Mouse (Mus musculus) adrenal gland, adult 2 months (tissue): Measurements from ENCODE around the gene Cers5. TPM values are rescaled to one million over a fixed set of nuclear protein-coding genes. Genes with fewer than 3 reads are reported as not detected.
"Not testable (repeated sequence)": the region's sequence is repeated elsewhere in the genome, so short reads cannot be mapped to it uniquely, and the experiment has no call there.

Source experiments
- DNase-seq: peaks from one replicate; pipeline ENCODE4 v3.0.0; 2021
- polyA plus RNA-seq: library from polyadenylated mRNA; depleted of rRNA; stranded (reverse); fragments of >200 nt; gene quantifications from 2 replicates; pipeline ENCODE4 v1.2.3, GENCODE M21; 2012
- total RNA-seq, 2 experiments: library from RNA; stranded (reverse); gene quantifications; 2 replicates each; pipeline ENCODE4 v1.2.3; 2021

Cers5 gene
- total and polyA plus RNA-seq, 3 experiments: 32.6 to 54.6 (median 46.4) TPM

DNA sequence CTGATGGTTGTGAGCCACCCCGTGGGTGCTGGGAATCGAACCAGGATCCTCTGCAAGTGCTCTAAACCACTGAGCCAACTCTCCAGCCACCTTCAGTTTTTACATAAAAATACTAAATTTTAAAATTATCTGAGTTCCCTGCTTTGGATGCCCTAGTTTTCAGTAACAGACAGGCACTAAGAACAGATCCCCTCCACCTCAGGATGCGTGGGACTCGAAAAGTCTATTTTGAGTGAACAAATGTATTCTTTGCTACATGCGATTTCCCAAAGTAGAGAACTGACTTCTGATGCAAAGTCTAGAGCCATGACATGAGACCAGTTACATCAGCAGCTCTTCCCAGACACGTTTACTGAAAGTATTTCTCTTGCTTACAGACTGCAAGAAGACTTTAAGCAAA, 17.8 kb upstream of the Cers5 start:
- DNase-seq: no peak

DNA sequence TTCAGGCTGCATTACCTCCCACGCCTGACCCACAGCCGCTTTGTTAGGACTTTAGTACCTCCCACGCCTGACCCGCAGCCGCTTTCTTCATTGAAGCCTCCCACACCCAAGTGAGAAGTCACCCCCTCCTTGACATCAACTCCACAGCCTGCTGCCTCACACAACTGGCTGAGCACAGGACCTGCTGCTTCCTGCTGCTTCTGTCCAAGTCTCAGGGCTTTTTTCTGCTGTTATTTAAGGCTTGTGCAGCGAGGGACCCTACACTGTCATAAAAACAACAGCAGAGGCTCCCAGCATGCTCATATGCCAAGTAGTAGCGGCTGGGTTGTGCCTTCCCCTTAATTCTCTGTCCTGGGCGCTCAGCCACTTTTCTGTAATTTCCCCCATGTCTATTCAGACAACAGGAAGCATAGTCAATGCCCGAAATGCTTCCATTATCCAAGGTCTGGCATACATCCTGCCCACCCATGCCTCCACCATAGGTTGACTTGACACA, 15.0 kb upstream of the Cers5 start:
- no peak for DNase-seq

DNA sequence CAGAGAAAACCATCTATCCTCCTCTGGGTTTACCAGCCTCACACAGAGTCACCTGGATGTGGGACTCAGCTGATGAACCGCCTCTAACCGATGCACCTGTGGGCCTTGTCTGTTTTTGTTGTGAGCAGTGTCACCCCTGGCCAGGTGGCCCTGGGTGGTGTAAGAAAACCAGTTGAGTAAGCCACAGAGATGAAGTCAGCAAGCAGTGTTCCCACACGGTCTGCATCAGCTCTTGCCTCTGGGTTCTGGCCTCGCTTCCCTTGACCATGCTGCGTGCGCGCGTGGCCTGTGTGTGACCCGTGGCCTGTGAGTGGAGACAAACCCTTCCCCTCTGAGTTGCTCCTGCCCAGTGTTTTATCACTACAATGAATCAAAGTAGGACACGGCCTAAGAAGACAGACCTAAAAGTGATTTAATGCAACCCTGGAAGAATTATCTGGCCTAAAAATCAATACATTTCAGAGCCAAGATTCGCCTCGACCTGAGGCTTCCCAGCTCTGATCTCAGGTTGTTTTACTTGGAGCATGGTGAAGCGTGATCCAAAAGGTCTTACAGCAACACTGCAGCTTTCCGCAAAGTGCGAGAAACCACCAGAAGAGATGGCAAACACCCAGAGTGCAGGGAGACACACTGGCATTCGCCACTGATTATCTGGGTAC, 6.1 kb upstream of the Cers5 start:
- no peak for DNase-seq

DNA sequence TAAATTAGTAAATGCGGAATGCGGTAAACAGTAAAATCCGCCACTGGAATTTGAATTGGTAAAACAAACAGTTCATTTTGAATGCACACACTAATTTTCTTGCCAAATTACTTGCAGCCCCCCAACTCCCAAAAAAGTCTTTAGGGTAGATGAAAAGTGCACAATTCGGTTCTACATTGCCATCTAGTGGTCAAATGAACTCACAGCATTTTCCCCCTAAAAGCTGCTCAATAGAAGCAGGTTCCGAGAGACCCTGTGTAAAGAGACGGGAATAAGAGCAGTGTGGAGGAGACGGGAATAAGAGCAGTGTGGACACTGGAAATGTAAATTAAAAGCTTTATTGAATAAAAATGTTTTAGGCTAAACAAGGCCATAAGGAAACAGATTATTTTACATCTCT, 5.5 kb upstream of the Cers5 start:
- DNase-seq: no peak

DNA sequence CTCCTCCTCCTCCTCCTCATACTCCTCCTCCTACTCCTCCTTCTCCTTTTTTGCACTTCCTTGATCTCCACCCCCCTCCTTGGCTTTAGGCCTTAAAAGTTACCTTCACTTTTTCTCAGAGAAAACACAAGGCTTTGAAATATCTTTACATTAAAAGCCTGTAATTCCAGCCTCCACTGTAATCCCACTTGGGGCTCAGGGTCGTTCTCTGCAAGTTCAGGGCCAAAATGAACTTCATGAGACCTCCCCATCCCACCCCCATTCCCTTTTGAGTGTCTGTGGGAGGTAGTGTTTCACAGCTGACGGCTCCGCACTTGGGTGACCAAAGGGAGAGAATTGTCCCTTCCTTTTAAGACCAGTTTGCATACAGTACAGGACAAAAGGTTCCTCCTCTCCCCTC, 240 bp upstream of the Cers5 start:
- DNase-seq: no peak

DNA sequence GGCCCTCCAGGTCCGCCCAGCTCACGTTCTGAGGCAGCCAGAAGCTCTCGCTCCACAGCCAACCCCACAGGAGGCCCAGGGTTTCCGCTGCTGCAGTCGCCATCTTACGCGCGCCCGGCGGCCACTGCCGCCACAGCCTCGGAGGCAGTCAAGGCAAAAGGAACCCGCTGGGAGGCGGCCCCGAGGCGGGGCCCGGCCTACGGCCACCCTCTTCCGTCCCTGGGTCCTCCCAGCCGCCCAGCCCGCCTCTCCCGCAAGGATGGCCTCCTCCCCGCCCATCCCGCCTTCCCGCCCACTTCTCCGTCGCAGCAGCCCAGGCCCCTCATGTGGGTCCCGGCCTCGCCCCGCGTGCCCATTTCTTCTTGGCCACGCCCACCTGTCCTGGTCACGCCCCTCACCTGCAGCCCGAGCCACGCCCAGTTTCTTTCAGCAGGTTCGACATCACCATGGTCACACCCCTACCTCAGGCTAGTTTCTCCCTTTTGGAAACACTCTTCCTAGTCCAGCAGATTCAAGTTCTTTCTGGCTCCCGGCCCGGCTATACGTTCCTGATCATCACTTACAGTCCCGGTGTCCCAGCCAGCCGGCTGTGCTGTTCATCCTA, 306 bp downstream of the Cers5 start:
- peak; percentile 96 for DNase-seq

DNA sequence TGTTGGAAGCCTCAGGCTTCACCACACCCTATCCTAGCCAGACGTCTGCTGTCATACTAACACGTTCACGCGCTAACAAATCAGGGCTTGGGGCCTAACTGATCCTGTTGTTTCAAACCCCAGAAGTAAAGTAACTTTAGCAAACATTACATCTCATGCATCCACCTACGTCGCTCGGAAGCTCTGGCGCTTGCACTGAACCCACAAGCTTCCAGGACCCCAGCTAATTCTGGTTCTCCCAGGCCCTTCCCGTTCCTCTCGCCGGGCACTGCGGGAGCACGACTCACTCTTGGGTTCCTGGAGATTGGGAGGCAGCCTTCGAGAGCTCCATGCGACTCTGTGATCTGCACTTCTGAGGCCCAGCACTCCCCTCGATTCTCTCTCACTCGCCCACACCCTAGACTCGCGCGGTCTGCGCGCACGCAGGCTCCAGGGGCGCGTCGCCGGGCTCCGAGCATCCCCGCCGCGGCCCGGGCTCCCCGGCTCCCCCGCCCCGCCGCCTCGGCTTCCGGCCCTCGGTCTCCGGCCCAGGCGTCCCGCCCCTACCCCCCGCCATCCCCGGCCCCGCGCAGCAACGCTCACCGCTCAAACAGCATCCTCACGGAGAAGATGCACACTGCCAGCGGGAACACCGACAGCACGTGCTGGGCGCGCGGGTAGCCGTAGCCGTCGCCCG, 946 bp downstream of the Cers5 start:
- no peak for DNase-seq

DNA sequence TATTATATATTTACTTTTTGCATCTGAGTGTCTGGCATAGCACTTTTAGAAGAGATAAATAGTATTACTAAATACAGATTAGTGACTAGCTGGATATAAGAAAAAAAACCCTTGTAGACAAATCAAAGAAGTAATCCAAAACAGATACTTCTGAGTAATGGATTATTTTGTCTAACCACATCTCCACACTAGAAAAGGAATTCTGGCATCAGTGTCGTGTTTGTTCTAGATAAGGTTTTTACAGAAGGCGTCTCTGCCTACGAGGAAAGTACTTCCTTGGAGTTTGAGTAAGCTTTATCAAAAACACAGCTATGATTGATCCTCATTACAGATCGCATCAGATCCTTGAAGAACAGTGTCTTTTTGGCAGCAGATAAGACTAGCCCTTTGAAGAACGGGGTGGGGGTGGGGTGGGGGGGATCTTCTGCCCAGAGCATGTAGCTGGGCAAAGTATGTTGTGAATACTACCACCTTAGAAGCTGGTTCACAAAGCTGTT, 1.6 kb downstream of the Cers5 start:
- DNase-seq: no peak

DNA sequence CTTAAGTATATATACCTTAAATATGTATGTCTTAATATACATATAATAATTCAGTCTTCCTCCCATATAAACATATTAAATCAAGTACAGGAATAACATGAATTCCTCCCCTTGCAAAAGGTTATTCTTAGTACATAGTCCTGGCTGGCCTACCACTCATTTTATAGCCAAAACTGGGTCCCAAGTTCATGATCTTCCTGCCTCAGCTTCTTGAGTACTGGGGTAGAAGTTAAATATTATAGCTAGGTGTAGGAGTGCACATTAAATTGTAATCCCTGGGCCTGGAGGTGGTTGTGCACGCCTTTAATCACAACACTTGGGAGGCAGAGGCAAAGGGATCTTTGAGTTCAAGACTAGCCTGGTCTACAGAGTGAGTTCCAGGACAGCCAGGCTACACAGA, 3.9 kb downstream of the Cers5 start:
- DNase-seq: no peak

DNA sequence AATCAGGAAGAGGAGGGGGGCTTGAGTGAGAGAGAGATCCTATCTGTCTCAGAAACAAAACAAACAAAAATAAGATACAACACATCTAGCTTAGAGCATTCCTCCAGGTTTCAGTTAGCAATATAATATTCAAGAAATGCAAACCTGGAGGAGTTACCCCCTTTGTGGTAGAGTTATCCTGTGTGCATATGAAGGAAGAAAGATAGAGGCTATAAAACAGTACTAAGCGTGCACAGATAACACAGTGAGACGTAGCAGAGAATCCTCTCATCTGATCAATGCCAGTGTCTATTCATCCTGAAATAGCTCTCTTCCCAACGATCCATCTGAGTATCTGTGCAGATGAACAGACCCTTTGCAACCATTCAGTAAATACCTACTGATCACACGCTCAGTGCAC, 5.2 kb downstream of the Cers5 start:
- no peak for DNase-seq

DNA sequence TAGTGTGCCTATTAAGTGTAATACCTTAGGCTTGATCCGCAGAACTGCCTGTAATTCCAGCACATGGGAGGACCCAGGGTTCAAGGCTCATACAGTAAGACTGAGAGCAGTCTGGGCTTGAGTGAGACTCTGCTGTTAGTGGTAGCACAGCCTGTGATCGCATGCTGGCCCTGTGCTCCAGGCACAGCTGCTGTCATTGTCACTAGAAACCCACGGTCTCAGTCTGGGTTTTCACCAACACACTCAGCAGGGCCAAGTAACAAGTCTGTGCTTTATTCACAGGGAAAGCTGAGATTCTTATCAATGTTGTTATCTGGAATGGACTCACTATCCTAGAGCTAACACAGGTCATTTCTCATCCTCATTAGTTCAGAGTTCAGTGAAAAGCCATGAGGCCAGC, 18.5 kb downstream of the Cers5 start:
- no peak for DNase-seq

DNA sequence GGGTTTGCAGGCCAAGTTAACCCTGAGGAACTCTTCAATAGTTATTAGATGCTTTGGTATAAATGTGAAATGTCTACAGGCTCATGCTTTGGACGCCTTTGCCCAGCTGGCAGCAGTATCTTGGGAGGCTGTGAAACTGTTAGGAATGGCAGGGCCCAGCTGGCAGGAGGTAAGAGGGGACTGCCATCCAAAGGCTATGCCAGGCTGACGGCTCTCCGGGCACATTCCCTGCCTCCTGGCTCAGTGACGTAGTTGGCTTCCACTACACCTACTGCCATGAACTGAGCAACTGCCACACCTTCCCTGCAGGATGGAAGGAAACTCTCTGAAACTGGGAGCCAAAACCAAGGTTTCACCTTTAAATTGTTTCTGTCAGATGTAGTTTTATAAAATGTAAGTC, 32.5 kb downstream of the Cers5 start:
- peak; percentile 15 for DNase-seq

DNA sequence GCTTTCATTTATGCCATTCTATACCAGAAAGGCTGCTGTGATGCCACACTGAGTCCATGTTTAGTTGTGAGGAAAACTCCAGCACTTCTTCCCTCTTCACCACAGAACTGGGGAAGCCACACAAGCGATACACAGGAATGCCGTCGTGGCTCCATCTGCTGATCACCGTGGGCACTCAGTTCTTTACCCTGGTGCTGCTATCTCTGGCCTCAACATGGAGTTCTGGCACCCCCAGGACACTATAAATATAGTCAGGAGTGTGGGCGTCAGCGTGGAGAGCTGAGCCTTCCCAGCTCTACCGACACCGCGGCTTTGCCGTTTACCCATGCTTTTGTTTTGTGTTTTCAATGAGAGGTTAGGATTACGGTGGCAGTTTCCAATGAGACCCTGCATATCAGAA, 36.0 kb downstream of the Cers5 start:
- no peak for DNase-seq

DNA sequence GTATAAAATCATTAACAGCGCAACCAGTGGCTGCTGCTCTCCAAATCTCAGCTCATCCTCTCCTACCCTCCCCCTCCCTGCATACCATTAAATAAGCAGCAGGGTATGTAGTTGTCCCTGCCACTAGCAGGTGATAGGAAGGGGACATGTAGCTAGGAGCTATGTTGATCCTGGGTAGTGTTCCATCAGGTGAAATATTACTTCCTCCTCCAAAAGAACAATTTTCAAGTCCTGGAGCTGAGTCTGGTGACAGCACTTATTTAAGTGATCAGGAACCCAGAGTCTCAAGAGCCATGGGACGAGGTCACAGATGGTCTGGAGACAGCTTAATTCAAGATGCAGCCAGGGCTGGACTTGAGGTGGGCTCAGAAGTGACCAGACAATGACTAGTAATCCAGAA, 37.1 kb downstream of the Cers5 start:
- peak; percentile 100 for DNase-seq

DNA sequence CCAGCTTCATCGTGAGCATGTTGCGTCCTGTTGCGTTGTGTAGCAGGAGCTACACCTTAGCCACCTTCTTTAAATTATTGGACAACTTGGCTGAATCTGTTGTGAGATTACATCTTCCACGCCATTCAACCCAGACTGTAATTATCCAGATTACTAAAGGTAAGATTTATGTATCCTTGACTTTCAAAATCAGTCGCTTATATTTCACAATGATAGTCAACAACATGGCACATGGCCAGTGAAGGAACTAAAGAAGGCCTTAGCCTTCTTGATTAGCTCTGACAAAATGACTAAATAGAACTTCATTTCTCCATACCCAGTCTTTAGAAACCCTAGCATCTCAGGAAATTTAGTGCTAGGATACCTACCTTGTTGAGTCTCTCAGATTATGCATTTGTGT, 39.5 kb downstream of the Cers5 start:
- peak; percentile 48 for DNase-seq

DNA sequence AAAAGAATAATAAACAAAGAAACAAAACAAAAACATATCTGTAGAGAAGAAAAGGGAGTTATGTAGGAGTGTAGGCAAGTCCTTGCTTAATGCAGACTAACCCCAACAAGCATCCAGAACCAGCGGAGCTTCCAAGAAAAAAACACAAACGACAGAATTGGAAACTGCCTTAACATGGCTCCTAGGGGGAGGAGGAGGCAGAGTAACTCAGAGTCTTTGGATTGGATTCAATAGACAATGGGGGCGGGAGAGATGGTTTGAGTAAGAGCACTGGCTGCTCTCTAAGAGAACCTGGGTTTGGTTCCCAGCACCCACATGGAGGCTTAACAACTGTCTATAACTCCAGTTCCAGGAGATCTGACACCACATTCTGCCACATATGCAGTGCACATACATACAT, 41.0 kb downstream of the Cers5 start:
- DNase-seq: no peak

DNA sequence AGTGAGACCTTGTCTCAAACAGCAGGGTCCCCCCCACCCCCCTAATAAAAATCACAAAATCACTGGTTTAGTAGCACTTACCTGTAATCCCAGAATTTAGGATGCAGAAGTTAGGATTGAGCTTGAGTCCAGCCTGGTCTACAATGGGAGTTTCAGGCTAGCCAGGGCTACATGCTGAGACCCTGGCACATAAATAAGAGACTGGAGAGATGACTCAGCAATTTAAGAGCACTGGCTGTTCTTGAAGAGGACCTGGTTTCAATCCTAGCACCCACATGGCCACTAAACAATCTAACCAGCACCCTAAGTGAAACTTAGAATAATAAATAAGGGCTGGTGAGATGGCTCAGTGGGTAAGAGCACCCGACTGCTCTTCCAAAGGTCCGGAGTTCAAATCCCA, 41.5 kb downstream of the Cers5 start:
- no peak for DNase-seq

DNA sequence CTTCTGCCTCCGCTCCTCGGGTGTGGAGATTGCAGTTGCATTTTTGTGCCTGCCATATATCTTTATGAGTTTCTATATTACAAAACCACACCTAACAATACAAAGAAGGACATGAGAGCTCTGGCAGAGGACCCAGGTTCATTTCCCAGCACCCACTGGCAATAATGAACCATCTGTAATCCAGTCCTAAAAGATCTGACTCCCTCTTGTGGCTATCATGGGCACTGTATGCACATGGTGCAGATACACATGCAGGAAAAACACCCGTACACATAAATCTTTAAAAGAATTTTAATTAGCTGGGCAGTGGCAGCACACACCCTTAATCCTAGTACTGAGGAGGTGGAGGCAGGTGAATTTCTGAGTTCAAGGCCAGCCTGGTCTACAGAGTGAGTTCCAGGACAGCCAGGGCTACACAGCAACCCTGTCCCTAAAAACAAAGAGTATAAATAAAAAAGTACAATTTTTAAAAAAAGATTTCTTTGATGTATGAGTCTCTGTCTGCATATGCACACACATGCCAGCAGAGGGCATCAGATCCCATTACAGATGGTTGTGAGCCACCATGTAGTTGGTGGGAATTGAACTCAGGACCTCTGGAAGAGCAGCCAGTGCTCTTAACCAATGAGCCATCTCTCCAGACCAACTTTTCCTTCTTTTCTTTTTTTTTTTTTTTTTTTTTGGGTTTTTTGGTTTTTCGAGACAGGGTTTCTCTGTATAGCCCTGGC, 43.5 kb downstream of the Cers5 start:
- DNase-seq: no peak

DNA sequence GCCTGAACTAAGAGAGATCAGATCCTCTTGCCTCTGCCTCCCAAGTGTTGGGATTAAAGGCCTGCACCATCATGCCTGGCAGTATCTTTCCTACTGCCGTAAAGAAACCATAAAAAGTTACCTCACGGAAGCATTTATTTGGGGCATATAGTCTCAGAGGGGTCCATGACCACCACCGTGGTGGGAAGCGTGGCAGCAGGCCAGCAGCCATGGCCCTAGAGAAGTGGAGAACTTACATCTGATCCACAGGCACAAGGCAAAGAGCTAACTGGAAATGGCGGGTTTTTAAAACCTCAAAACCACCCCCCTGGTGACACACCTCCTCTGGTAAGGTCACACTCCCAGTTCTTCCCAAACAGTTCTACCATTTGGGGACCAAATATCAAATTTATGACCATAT, 44.5 kb downstream of the Cers5 start:
- peak; percentile 4 for DNase-seq

DNA sequence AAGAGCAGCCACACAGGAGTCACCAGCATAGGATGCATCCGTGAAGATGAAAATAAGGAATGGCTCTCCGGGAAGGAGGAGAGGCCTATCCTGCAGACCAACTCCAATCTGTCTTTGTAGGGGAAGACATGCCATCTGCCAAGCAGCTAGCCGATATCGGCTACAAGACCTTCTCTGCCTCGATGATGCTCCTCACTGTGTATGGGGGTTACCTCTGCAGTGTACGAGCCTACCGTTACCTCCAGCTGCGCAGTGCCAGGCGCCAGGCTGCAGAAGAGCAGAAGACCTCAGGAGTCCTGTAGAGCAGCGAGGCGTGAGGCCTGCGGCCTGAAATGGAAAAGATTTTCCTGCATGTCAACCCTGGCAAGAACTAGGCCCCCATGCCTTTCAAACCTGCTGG, 45.2 kb downstream of the Cers5 start:
- peak; percentile 7 for DNase-seq

DNA sequence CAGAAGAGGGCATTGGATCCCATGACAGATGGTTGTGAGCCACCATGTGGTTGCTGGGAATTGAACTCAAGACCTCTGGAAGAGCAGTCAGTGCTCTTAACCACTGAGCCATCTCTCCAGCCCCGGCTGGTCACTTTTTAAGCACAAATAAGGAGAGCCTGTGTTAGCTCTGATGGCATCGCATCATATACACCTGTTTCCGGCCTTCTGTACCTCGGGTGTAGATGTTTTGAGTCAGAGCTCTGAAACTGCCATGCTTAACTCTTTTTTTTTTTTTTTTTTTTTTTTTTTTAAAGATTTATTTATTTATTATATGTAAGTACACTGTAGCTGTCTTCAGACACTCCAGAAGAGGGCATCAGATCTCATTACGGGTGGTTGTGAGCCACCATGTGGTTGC, 45.6 kb downstream of the Cers5 start:
- not testable (repeated sequence) for DNase-seq

DNA sequence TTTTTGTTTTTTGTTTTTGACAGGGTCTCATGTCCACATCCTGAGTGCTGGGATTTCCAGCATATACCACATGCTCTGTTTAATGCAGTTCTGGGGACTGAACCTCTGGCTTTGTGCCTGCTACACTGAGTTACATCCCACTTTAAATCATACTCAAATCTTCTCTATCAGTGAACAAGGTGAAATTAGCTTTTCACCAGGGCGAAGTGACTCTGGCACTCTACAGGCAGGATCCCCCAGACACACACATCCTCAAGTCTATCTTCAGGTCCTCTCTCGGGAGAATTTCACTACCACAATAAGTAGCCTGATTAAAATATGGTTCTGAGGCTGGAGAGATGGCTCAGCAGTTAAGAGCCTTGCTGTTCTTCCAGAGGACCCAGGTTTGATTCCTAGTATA, 46.1 kb downstream of the Cers5 start:
- peak; percentile 2 for DNase-seq
